Mouse (Mus musculus) small intestine, adult 2 months (tissue): ENCODE results near the gene Tecpr1. TPM values are rescaled to one million over a fixed set of nuclear protein-coding genes. Genes with fewer than 3 reads are reported as not detected.
A peak's percentile ranks its signal among the peaks of the same experiment; 100 is the strongest.

ENCODE experiments used
- H3K27ac ChIP-seq: fragments of 200-500 bp; 2 replicates; pipeline ENCODE4 v1.5.1; 2012; ENCODE audit warnings: low read depth, low read length, control low read depth, inconsistent platforms; ENCODE audit not compliant: insufficient read depth
- H3K27me3 ChIP-seq: fragments of 200-500 bp; 2 replicates; pipeline ENCODE4 v1.6.1; 2012; ENCODE audit warnings: mild to moderate bottlenecking, moderate library complexity, low read length, inconsistent platforms; ENCODE audit not compliant: control insufficient read depth, insufficient read depth
- H3K36me3 ChIP-seq: fragments of 200-500 bp; 2 replicates; pipeline ENCODE4 v1.6.1; 2012; ENCODE audit warnings: mild to moderate bottlenecking, low read length, control low read depth, inconsistent platforms; ENCODE audit not compliant: control insufficient read depth, insufficient read depth
- H3K4me1 ChIP-seq: fragments of 200-500 bp; 2 replicates; pipeline ENCODE4 v1.6.1; 2012; ENCODE audit warnings: low read length, inconsistent platforms, mixed read lengths; ENCODE audit not compliant: control insufficient read depth, insufficient read depth, insufficient read length
- H3K4me3 ChIP-seq: fragments of 200-500 bp; 2 replicates; pipeline ENCODE4 v1.5.1; 2012; ENCODE audit warnings: low read depth, mild to moderate bottlenecking, control low read depth, inconsistent platforms, low read length, moderate library complexity
- CTCF ChIP-seq: fragments of 200-500 bp; IDR thresholded peaks from 2 replicates; pipeline ENCODE4 v1.5.1; 2012; ENCODE audit warnings: low read depth, mild to moderate bottlenecking, control low read depth, inconsistent platforms, low read length, moderate library complexity, mixed read lengths; ENCODE audit not compliant: insufficient replicate concordance, insufficient read length; ENCODE audit errors: extremely low read depth
- POLR2A ChIP-seq: fragments of 200-500 bp; IDR thresholded peaks from 2 replicates; pipeline ENCODE4 v1.6.1; 2012; ENCODE audit warnings: low read depth, mild to moderate bottlenecking, control low read depth, inconsistent platforms, low read length, moderate library complexity
- WGBS: fragments of 180-500 bp; shearing (Covaris S2); methylation state at CpG from one replicate; pipeline ENCODE4 v1.1.7; 2018; 5-methylcytosine and 5-hydroxymethylcytosine counted together
- polyA plus RNA-seq: library from polyadenylated mRNA; depleted of rRNA; stranded (reverse); fragments of >200 nt; gene quantifications from 2 replicates; pipeline ENCODE4 v1.2.3, GENCODE M21; 2012

The Tecpr1 gene
- polyA plus RNA-seq, 1 experiment, result 29.7 TPM

DNA sequence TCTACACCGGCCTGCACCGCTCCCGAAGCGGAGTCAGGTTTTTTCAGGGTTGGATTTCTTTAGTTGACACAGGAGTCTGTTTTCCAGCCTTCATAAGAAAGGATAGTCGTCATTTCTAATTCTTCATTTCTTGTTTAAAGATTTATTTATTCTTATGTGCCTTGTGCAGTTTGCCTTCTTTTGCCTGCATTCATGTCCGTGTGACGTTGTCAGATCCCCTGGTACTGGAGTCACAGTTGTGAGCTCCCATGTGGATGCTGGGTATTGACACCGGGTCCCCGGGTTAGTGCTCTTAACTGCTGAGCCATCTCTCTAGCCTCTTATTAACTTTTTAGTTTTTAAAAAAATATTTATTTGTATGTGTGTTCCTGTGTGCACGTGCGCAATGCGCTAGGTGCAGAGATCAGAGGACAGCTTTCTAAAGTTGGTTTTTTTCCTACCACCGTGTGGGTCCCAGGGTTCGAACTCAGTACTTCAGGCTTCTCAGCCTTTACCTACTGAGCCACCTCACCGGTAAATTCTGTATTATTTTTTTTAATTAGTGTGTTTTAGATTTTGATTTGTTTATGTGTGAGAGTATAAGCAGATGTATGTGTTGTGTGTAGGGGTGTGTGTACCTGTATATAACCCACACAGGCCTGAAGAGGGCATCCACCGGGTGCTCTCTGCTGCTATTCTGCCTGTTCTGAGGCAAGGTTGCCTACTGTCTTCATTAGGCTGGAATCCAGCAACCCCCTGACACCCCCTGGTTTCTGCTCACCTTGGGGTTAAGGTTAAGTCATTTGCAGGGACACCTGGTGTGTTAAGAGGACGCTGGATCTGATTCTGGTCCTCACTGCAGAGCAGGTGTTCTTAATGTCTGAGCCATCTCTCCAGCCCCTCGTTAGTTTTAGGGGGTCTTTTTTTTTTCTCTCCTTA is 743 bp upstream of the Tecpr1 start:
- Histone ChIP-seq H3K27ac (peak overlapping the region; percentile 51; the same call in 1 of the 2 replicates), H3K27me3 (no peaks in the 10 kb centered on the region), H3K4me3 (peak overlapping the region; percentile 88), H3K36me3 (no peaks in the 10 kb centered on the region), H3K4me1 (no peaks in the 10 kb centered on the region)
- TF ChIP-seq CTCF, result no peak
- TF ChIP-seq POLR2A, result no peak
- WGBS, result 26% methylated on average over 18 of the region's 18 CpGs

GRCm38 (mm10) chr5:144222811-144223502 is 458 bp downstream of the Tecpr1 start:
- peak overlapping the region; percentile 88 for H3K4me3 ChIP-seq
- WGBS, result under 1% methylated on average over 25 of the region's 25 CpGs
- no peaks in the 10 kb centered on the region for H3K27me3 ChIP-seq
- TF ChIP-seq POLR2A (no peak), CTCF (no peak)
- H3K4me1 ChIP-seq, result no peaks in the 10 kb centered on the region
- no peaks in the 10 kb centered on the region for H3K36me3 ChIP-seq
- H3K27ac ChIP-seq, result peak overlapping the region; percentile 48

GRCm38 (mm10) chr5:144221305-144221704 is 2.1 kb downstream of the Tecpr1 start:
- peak overlapping the region; percentile 36; the same call in 1 of the 2 replicates for H3K27ac ChIP-seq
- H3K4me3 ChIP-seq, result no peak overlapping the region
- H3K27me3 ChIP-seq, result no peaks in the 10 kb centered on the region
- TF ChIP-seq POLR2A (no peak), CTCF (no peak)
- H3K4me1 ChIP-seq, result no peaks in the 10 kb centered on the region
- peaks cover 5% of the 10 kb centered on the region for H3K36me3 ChIP-seq
- WGBS, result 62% methylated on average over 4 of the region's 4 CpGs

DNA sequence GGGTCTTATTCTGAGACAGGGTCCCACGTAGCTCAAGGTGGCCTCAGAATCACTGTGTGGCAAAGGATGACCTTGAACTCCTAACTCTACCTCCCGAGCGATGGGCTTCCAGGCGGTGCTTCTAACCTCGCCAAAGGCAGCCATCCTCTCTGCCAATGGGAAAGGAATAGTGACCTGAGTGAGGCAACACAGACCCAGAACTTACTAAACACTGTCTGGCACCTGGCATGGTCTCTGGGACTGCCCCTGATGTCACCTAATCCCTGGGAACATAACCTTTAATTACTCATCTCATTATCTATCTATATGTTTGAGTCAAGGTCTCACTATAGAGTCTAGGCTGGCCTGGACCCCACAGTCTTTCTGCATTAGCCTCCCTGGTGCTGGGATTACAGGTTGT is 3.5 kb downstream of the Tecpr1 start:
- Histone ChIP-seq H3K27me3 (no peaks in the 10 kb centered on the region), H3K4me1 (no peaks in the 10 kb centered on the region), H3K4me3 (no peak overlapping the region), H3K27ac (no peak overlapping the region), H3K36me3 (peaks cover 8% of the 10 kb centered on the region)
- TF ChIP-seq POLR2A, result no peak
- no peak for TF ChIP-seq CTCF
- WGBS, result 86% methylated on average over 5 of the region's 5 CpGs

GRCm38 (mm10) chr5:144219306-144219705 is 4.1 kb downstream of the Tecpr1 start:
- no peaks in the 10 kb centered on the region for H3K4me1 ChIP-seq
- H3K36me3 ChIP-seq, result peaks cover 8% of the 10 kb centered on the region
- TF ChIP-seq POLR2A (no peak), CTCF (no peak)
- H3K4me3 ChIP-seq, result no peak overlapping the region
- H3K27me3 ChIP-seq, result no peaks in the 10 kb centered on the region
- no peak overlapping the region for H3K27ac ChIP-seq
- WGBS, result 86% methylated on average over 12 of the region's 12 CpGs

GRCm38 (mm10) chr5:144218061-144218460 is 5.4 kb downstream of the Tecpr1 start:
- WGBS, result 84% methylated on average over 7 of the region's 7 CpGs
- H3K4me1 ChIP-seq, result no peaks in the 10 kb centered on the region
- H3K4me3 ChIP-seq, result no peak overlapping the region

GRCm38 (mm10) chr5:144215992-144216391 is 7.4 kb downstream of the Tecpr1 start:
- no peaks in the 10 kb centered on the region for H3K27me3 ChIP-seq
- H3K4me3 ChIP-seq, result no peak overlapping the region
- H3K36me3 ChIP-seq, result peaks cover 15% of the 10 kb centered on the region
- TF ChIP-seq CTCF (no peak), POLR2A (no peak)
- 89% methylated on average over 2 of the region's 2 CpGs for WGBS
- no peak overlapping the region for H3K27ac ChIP-seq
- H3K4me1 ChIP-seq, result no peaks in the 10 kb centered on the region

More at GRCm38 (mm10) chr5:144218061-144218460, 5.4 kb downstream of the Tecpr1 start:
- H3K27ac ChIP-seq, result no peak overlapping the region
- H3K36me3 ChIP-seq, result peaks cover 8% of the 10 kb centered on the region
- TF ChIP-seq CTCF (no peak), POLR2A (no peak)
- no peaks in the 10 kb centered on the region for H3K27me3 ChIP-seq
